Mouse (Mus musculus) layer of hippocampus, adult 9-11 months (tissue): Measurements from ENCODE around the gene Adgrv1.
"Not testable (repeated sequence)": the region's sequence is repeated elsewhere in the genome, so short reads cannot be mapped to it uniquely, and the experiment has no call there.

Experiments
- DNase-seq: peaks from one replicate; pipeline ENCODE4 v3.0.0; 2022

The Adgrv1 gene

GRCm38 (mm10) chr13:81328181-81328580 lies 304.8 kb downstream of the Adgrv1 start:
- no peak for DNase-seq

- DNase-seq = no peak
Observed at GRCm38 (mm10) chr13:81325606-81326215, 307.2 kb downstream of the Adgrv1 start.

- DNase-seq = no peak
Observed at GRCm38 (mm10) chr13:81323546-81324316, 309.2 kb downstream of the Adgrv1 start.

- DNase-seq = no peak
Observed at GRCm38 (mm10) chr13:81316581-81316980, 316.4 kb downstream of the Adgrv1 start.

- DNase-seq = peak; percentile 5
Observed at GRCm38 (mm10) chr13:81314306-81315120, 318.4 kb downstream of the Adgrv1 start.

GRCm38 (mm10) chr13:81312148-81312547 lies 320.8 kb downstream of the Adgrv1 start:
- no peak for DNase-seq

GRCm38 (mm10) chr13:81300851-81301250 lies 332.1 kb downstream of the Adgrv1 start:
- DNase-seq = no peak

- DNase-seq = no peak
Observed at GRCm38 (mm10) chr13:81294106-81294505, 338.8 kb downstream of the Adgrv1 start.

GRCm38 (mm10) chr13:81282193-81282592 lies 350.8 kb downstream of the Adgrv1 start:
- DNase-seq = no peak

GRCm38 (mm10) chr13:81280650-81281229 lies 352.2 kb downstream of the Adgrv1 start:
- DNase-seq = no peak

- no peak for DNase-seq
Observed at GRCm38 (mm10) chr13:81279351-81279736, 353.6 kb downstream of the Adgrv1 start.

- DNase-seq = no peak
Observed at GRCm38 (mm10) chr13:81278669-81279350, 354.1 kb downstream of the Adgrv1 start.

GRCm38 (mm10) chr13:81273837-81274236 lies 359.1 kb downstream of the Adgrv1 start:
- no peak for DNase-seq

- DNase-seq = no peak
Observed at GRCm38 (mm10) chr13:81270396-81270795, 362.6 kb downstream of the Adgrv1 start.

GRCm38 (mm10) chr13:81269056-81269455 lies 363.9 kb downstream of the Adgrv1 start:
- DNase-seq = no peak

- not testable (repeated sequence) for DNase-seq
Observed at GRCm38 (mm10) chr13:81267489-81267888, 365.5 kb downstream of the Adgrv1 start.

GRCm38 (mm10) chr13:81264465-81264864 lies 368.5 kb downstream of the Adgrv1 start:
- DNase-seq = no peak

- no peak for DNase-seq
Observed at GRCm38 (mm10) chr13:81241181-81241580, 391.8 kb downstream of the Adgrv1 start.

GRCm38 (mm10) chr13:81239836-81240235 lies 393.1 kb downstream of the Adgrv1 start:
- DNase-seq = no peak

- DNase-seq = no peak
Observed at GRCm38 (mm10) chr13:81239427-81239826, 393.5 kb downstream of the Adgrv1 start.

- DNase-seq = no peak
Observed at GRCm38 (mm10) chr13:81238855-81239254, 394.1 kb downstream of the Adgrv1 start.

- DNase-seq = no peak
Observed at GRCm38 (mm10) chr13:81237947-81238346, 395.0 kb downstream of the Adgrv1 start.
